Mouse (Mus musculus): ENCODE measurements at regions not wholly inside any gene's neighbourhood (a gene's known extent, or its start where the extent isn't known, plus 50 kb on each side); places are given as distances from the start of the nearest gene placed in this dataset.

DNA sequence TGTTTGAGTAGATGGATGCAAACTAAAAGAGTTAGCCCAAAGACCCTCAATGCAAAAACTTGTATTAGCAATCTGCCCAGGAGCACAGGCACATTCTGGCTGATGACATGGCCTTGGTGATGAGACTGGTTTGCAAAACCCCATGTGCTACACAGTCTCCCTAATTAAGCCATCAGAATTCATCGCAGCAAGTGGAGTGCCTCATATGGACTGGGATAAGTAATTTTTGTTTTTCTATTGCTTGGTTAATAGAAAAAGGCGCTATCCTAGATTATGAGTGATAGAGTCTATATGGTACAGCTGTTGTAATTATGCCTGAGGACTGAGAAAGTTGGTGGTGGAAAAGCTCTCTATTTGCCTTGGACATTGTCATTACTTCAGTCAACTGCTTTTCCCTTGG, 155.2 kb upstream of the Robo1 start:
- no peaks in the 10 kb centered on the region for H3K4me1 ChIP-seq
- H3K36me3 ChIP-seq = no peaks in the 10 kb centered on the region
- no peaks in the 10 kb centered on the region for H3K9me3 ChIP-seq
- no peak overlapping the region for H3K9ac ChIP-seq
- 77% methylated on average over 2 of the region's 2 CpGs for WGBS
- ATAC-seq (ENCODE audit: extremely low read depth, insufficient number of reproducible peaks, low FRiP score, low TSS enrichment) = no peak
- H3K4me3 ChIP-seq = no peak overlapping the region
- H3K27ac ChIP-seq (replicated peaks) = no peak overlapping the region
- no peaks in the 10 kb centered on the region for H3K27me3 ChIP-seq (replicated peaks)
- H3K4me2 ChIP-seq = no peak overlapping the region

DNA sequence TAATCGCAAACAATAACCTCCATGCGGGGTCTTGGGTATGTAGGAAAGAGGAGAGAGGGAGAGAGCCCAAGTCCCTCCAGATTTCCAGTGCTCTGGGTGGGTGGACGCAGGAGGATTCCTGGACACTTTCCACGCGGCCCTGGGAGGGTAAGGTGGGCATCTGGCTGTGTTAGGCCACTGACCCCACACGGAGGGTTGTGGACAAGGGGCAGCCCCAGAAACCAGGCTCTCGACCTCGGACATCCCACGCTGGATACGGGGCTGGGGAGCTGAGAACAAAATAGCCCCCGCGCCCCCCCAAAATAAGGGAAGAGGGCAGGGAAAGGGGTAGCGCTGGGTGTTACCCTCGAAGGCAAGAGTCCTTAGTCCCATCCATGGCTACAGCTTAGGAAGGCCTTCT, 150.2 kb upstream of the Robo1 start:
- Histone ChIP-seq H3K9ac (no peak overlapping the region), H3K27me3 (replicated peaks) (no peaks in the 10 kb centered on the region), H3K4me1 (no peaks in the 10 kb centered on the region), H3K4me2 (no peak overlapping the region), H3K4me3 (no peak overlapping the region), H3K36me3 (no peaks in the 10 kb centered on the region), H3K27ac (replicated peaks) (no peak overlapping the region), H3K9me3 (no peaks in the 10 kb centered on the region)
- no peak for ATAC-seq (ENCODE audit: extremely low read depth, insufficient number of reproducible peaks, low FRiP score, low TSS enrichment)
- 83% methylated on average over 14 of the region's 14 CpGs for WGBS

GRCm38 (mm10) chr16:72159411-72159810, 148.7 kb upstream of the Robo1 start:
- Histone ChIP-seq H3K4me3 (no peak overlapping the region), H3K9me3 (no peaks in the 10 kb centered on the region), H3K4me1 (no peaks in the 10 kb centered on the region), H3K9ac (no peak overlapping the region), H3K27me3 (replicated peaks) (no peaks in the 10 kb centered on the region), H3K4me2 (no peak overlapping the region), H3K27ac (replicated peaks) (no peak overlapping the region), H3K36me3 (no peaks in the 10 kb centered on the region)
- 78% methylated on average over 4 of the region's 4 CpGs for WGBS
- no peak for ATAC-seq (ENCODE audit: extremely low read depth, insufficient number of reproducible peaks, low FRiP score, low TSS enrichment)

GRCm38 (mm10) chr16:72175727-72176126, 132.4 kb upstream of the Robo1 start:
- Histone ChIP-seq H3K36me3 (no peaks in the 10 kb centered on the region), H3K9ac (no peak overlapping the region), H3K4me3 (no peak overlapping the region), H3K27me3 (replicated peaks) (no peaks in the 10 kb centered on the region), H3K4me1 (no peaks in the 10 kb centered on the region), H3K27ac (replicated peaks) (no peak overlapping the region), H3K4me2 (no peak overlapping the region), H3K9me3 (no peaks in the 10 kb centered on the region)
- ATAC-seq (ENCODE audit: extremely low read depth, insufficient number of reproducible peaks, low FRiP score, low TSS enrichment) = no peak
- 72% methylated on average over 5 of the region's 5 CpGs for WGBS

DNA sequence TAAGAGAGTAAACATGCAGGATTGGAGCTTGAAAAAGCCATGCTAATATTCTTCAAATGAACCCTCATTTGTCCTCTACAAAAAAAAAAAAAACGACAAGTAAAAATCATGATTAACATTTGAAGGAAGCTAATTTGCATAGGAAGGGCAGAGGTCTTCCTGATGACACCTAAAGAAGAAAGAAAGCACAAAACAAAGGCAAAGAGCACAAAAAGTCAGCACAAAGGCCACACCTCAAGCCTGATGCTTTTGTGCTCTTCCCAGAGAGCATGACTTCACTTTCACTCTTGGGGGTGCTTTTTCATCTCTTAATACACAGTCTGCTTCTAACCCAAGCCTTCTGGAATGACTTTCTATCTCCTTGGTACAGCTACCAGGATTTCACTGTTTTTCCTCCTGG, 113.8 kb upstream of the Robo1 start:
- Histone ChIP-seq H3K36me3 (no peaks in the 10 kb centered on the region), H3K4me3 (no peak overlapping the region), H3K27me3 (replicated peaks) (no peaks in the 10 kb centered on the region), H3K9ac (no peak overlapping the region), H3K27ac (replicated peaks) (no peak overlapping the region), H3K4me1 (no peaks in the 10 kb centered on the region), H3K4me2 (no peak overlapping the region), H3K9me3 (no peaks in the 10 kb centered on the region)
- WGBS = 11% methylated on average over 1 of the region's 1 CpGs
- ATAC-seq (ENCODE audit: extremely low read depth, insufficient number of reproducible peaks, low FRiP score, low TSS enrichment) = no peak

GRCm38 (mm10) chr16:72215360-72216013, 92.6 kb upstream of the Robo1 start:
- Histone ChIP-seq H3K4me2 (peak overlapping the region; percentile 68), H3K4me3 (peak overlapping the region; percentile 39), H3K27ac (replicated peaks) (no peak overlapping the region), H3K36me3 (no peaks in the 10 kb centered on the region), H3K9ac (peak overlapping the region; percentile 48), H3K27me3 (replicated peaks) (no peaks in the 10 kb centered on the region), H3K9me3 (no peaks in the 10 kb centered on the region), H3K4me1 (peaks cover 4% of the 10 kb centered on the region; the same call in 1 of the 2 replicates)
- ATAC-seq (ENCODE audit: extremely low read depth, insufficient number of reproducible peaks, low FRiP score, low TSS enrichment) = no peak
- WGBS = 35% methylated on average over 15 of the region's 15 CpGs

- Histone ChIP-seq H3K4me2 (peak overlapping the region; percentile 35), H3K9me3 (no peaks in the 10 kb centered on the region), H3K36me3 (no peaks in the 10 kb centered on the region), H3K4me1 (peaks cover 10% of the 10 kb centered on the region), H3K4me3 (no peak overlapping the region), H3K9ac (no peak overlapping the region), H3K27me3 (replicated peaks) (no peaks in the 10 kb centered on the region), H3K27ac (replicated peaks) (no peak overlapping the region)
- 6% methylated on average over 3 of the region's 3 CpGs for WGBS
- no peak for ATAC-seq (ENCODE audit: extremely low read depth, insufficient number of reproducible peaks, low FRiP score, low TSS enrichment)
Measured at GRCm38 (mm10) chr16:72218021-72218420, 90.1 kb upstream of the Robo1 start.

- H3K36me3 ChIP-seq = no peaks in the 10 kb centered on the region
- peaks cover 10% of the 10 kb centered on the region for H3K4me1 ChIP-seq
- H3K27me3 ChIP-seq (replicated peaks) = no peaks in the 10 kb centered on the region
- H3K4me3 ChIP-seq = no peak overlapping the region
- 37% methylated on average over 3 of the region's 3 CpGs for WGBS
- H3K9me3 ChIP-seq = no peaks in the 10 kb centered on the region
- H3K27ac ChIP-seq (replicated peaks) = no peak overlapping the region
- peak overlapping the region; percentile 24; the same call in 1 of the 2 replicates for H3K9ac ChIP-seq
- ATAC-seq (ENCODE audit: extremely low read depth, insufficient number of reproducible peaks, low FRiP score, low TSS enrichment) = no peak
- no peak overlapping the region for H3K4me2 ChIP-seq
Measured at GRCm38 (mm10) chr16:72221912-72222502, 86.1 kb upstream of the Robo1 start.

- no peak overlapping the region for H3K4me3 ChIP-seq
- no peak for ATAC-seq (ENCODE audit: extremely low read depth, insufficient number of reproducible peaks, low FRiP score, low TSS enrichment)
- H3K4me1 ChIP-seq = peaks cover 5% of the 10 kb centered on the region
- H3K9ac ChIP-seq = no peak overlapping the region
- no peak overlapping the region for H3K27ac ChIP-seq (replicated peaks)
- H3K27me3 ChIP-seq (replicated peaks) = no peaks in the 10 kb centered on the region
- no peaks in the 10 kb centered on the region for H3K36me3 ChIP-seq
- no peak overlapping the region for H3K4me2 ChIP-seq
- 67% methylated on average over 3 of the region's 3 CpGs for WGBS
- H3K9me3 ChIP-seq = no peaks in the 10 kb centered on the region
Measured at GRCm38 (mm10) chr16:72223860-72224259, 84.2 kb upstream of the Robo1 start.

GRCm38 (mm10) chr16:72225157-72225880, 82.8 kb upstream of the Robo1 start:
- H3K36me3 ChIP-seq = no peaks in the 10 kb centered on the region
- WGBS = 67% methylated on average over 4 of the region's 4 CpGs
- no peak overlapping the region for H3K9ac ChIP-seq
- H3K9me3 ChIP-seq = no peaks in the 10 kb centered on the region
- no peak overlapping the region for H3K4me2 ChIP-seq
- H3K27ac ChIP-seq (replicated peaks) = no peak overlapping the region
- no peaks in the 10 kb centered on the region for H3K27me3 ChIP-seq (replicated peaks)
- peaks cover 5% of the 10 kb centered on the region for H3K4me1 ChIP-seq
- ATAC-seq (ENCODE audit: extremely low read depth, insufficient number of reproducible peaks, low FRiP score, low TSS enrichment) = no peak
- no peak overlapping the region for H3K4me3 ChIP-seq

- H3K9me3 ChIP-seq = no peaks in the 10 kb centered on the region
- H3K9ac ChIP-seq = no peak overlapping the region
- no peak overlapping the region for H3K4me3 ChIP-seq
- 0 out of 2 replicates have a peak, but pooled peaks cover 5% of the 10 kb centered on the region for H3K4me1 ChIP-seq
- 0% methylated on average over 1 of the region's 1 CpGs for WGBS
- no peak overlapping the region for H3K4me2 ChIP-seq
- H3K27ac ChIP-seq (replicated peaks) = no peak overlapping the region
- H3K36me3 ChIP-seq = no peaks in the 10 kb centered on the region
- ATAC-seq (ENCODE audit: extremely low read depth, insufficient number of reproducible peaks, low FRiP score, low TSS enrichment) = no peak
- no peaks in the 10 kb centered on the region for H3K27me3 ChIP-seq (replicated peaks)
Measured at GRCm38 (mm10) chr16:72234366-72234765, 73.7 kb upstream of the Robo1 start.

Data from heart, embryonic 13.5 days (tissue).